Mouse (Mus musculus): ENCODE measurements at regions not wholly inside any gene's neighbourhood (a gene's known extent, or its start where the extent isn't known, plus 50 kb on each side); places are given as distances from the start of the nearest gene placed in this dataset.
A peak's percentile ranks its signal among the peaks of the same experiment; 100 is the strongest.

- no peaks in the 10 kb centered on the region for H3K4me1 ChIP-seq (ENCODE audit: control insufficient read depth, insufficient read depth, low read length)
- H3K4me2 ChIP-seq (ENCODE audit: low read depth, low read length) = no peak overlapping the region
- no peak overlapping the region for H3K27ac ChIP-seq (replicated peaks; ENCODE audit: low read depth, low read length)
- no peaks in the 10 kb centered on the region for H3K27me3 ChIP-seq (replicated peaks; ENCODE audit: control insufficient read depth, insufficient read depth, low read length)
- no peak for DNase-seq (ENCODE audit: low spot score)
- 88% methylated on average over 5 of the region's 5 CpGs for WGBS
- H3K9me3 ChIP-seq (ENCODE audit: control insufficient read depth, low read length) = no peaks in the 10 kb centered on the region
- no peak overlapping the region for H3K4me3 ChIP-seq (ENCODE audit: low read depth, low read length)
- no peak for ATAC-seq (ENCODE audit: low read depth)
- H3K36me3 ChIP-seq (ENCODE audit: control insufficient read depth, insufficient read depth, low read length) = no peaks in the 10 kb centered on the region
- no peak overlapping the region for H3K9ac ChIP-seq (ENCODE audit: low read depth, low read length)
Observed at GRCm38 (mm10) chr2:61470521-61470920, 107.9 kb upstream of the Tank start.

- no peak overlapping the region for H3K27ac ChIP-seq (replicated peaks; ENCODE audit: low read depth, low read length)
- ATAC-seq (ENCODE audit: low read depth) (no peak), DNase-seq (ENCODE audit: low spot score) (no peak)
- H3K36me3 ChIP-seq (ENCODE audit: control insufficient read depth, insufficient read depth, low read length) = no peaks in the 10 kb centered on the region
- H3K9ac ChIP-seq (ENCODE audit: low read depth, low read length) = no peak overlapping the region
- no peaks in the 10 kb centered on the region for H3K4me1 ChIP-seq (ENCODE audit: control insufficient read depth, insufficient read depth, low read length)
- no peaks in the 10 kb centered on the region for H3K9me3 ChIP-seq (ENCODE audit: control insufficient read depth, low read length)
- H3K4me2 ChIP-seq (ENCODE audit: low read depth, low read length) = no peak overlapping the region
- H3K27me3 ChIP-seq (replicated peaks; ENCODE audit: control insufficient read depth, insufficient read depth, low read length) = no peaks in the 10 kb centered on the region
- no peak overlapping the region for H3K4me3 ChIP-seq (ENCODE audit: low read depth, low read length)
Observed at GRCm38 (mm10) chr2:61470064-61470463, 108.3 kb upstream of the Tank start.

- Histone ChIP-seq H3K4me1 (ENCODE audit: control insufficient read depth, insufficient read depth, low read length) (peaks cover 6% of the 10 kb centered on the region; the same call in 1 of the 2 replicates), H3K9me3 (ENCODE audit: control insufficient read depth, low read length) (no peaks in the 10 kb centered on the region), H3K27ac (replicated peaks; ENCODE audit: low read depth, low read length) (no peak overlapping the region), H3K27me3 (replicated peaks; ENCODE audit: control insufficient read depth, insufficient read depth, low read length) (no peaks in the 10 kb centered on the region), H3K4me3 (ENCODE audit: low read depth, low read length) (no peak overlapping the region), H3K36me3 (ENCODE audit: control insufficient read depth, insufficient read depth, low read length) (no peaks in the 10 kb centered on the region), H3K9ac (ENCODE audit: low read depth, low read length) (no peak overlapping the region), H3K4me2 (ENCODE audit: low read depth, low read length) (no peak overlapping the region)
- ATAC-seq (ENCODE audit: low read depth) (no peak), DNase-seq (ENCODE audit: low spot score) (peak; percentile 52)
- 25% methylated on average over 5 of the region's 5 CpGs for WGBS
Observed at GRCm38 (mm10) chr2:61455902-61456301, 122.5 kb upstream of the Tank start.

GRCm38 (mm10) chr2:61454729-61455128 is 123.7 kb upstream of the Tank start:
- Histone ChIP-seq H3K9me3 (ENCODE audit: control insufficient read depth, low read length) (no peaks in the 10 kb centered on the region), H3K4me3 (ENCODE audit: low read depth, low read length) (no peak overlapping the region), H3K9ac (ENCODE audit: low read depth, low read length) (no peak overlapping the region), H3K27ac (replicated peaks; ENCODE audit: low read depth, low read length) (no peak overlapping the region), H3K27me3 (replicated peaks; ENCODE audit: control insufficient read depth, insufficient read depth, low read length) (no peaks in the 10 kb centered on the region), H3K36me3 (ENCODE audit: control insufficient read depth, insufficient read depth, low read length) (no peaks in the 10 kb centered on the region), H3K4me1 (ENCODE audit: control insufficient read depth, insufficient read depth, low read length) (peaks cover 6% of the 10 kb centered on the region; the same call in 1 of the 2 replicates), H3K4me2 (ENCODE audit: low read depth, low read length) (peak overlapping the region; percentile 8; the same call in 1 of the 2 replicates)
- DNase-seq (ENCODE audit: low spot score) (no peak), ATAC-seq (ENCODE audit: low read depth) (peak; percentile 38; the same call in 1 of the 2 replicates)
- WGBS = 19% methylated on average over 9 of the region's 9 CpGs

- peak; percentile 74 for ATAC-seq (ENCODE audit: low read depth)
- Histone ChIP-seq H3K27ac (replicated peaks; ENCODE audit: low read depth, low read length) (peak overlapping the region; percentile 74), H3K4me2 (ENCODE audit: low read depth, low read length) (peak overlapping the region; percentile 57), H3K36me3 (ENCODE audit: control insufficient read depth, insufficient read depth, low read length) (no peaks in the 10 kb centered on the region), H3K4me1 (ENCODE audit: control insufficient read depth, insufficient read depth, low read length) (peaks cover 6% of the 10 kb centered on the region; the same call in 1 of the 2 replicates), H3K9me3 (ENCODE audit: control insufficient read depth, low read length) (no peaks in the 10 kb centered on the region), H3K9ac (ENCODE audit: low read depth, low read length) (peak overlapping the region; percentile 26; the same call in 1 of the 2 replicates), H3K27me3 (replicated peaks; ENCODE audit: control insufficient read depth, insufficient read depth, low read length) (no peaks in the 10 kb centered on the region), H3K4me3 (ENCODE audit: low read depth, low read length) (peak overlapping the region; percentile 38)
- WGBS = 1% methylated on average over 12 of the region's 12 CpGs
- DNase-seq (ENCODE audit: low spot score) = peak; percentile 96
Observed at GRCm38 (mm10) chr2:61454311-61454728, 124.1 kb upstream of the Tank start.

GRCm38 (mm10) chr2:61453490-61454281 is 124.7 kb upstream of the Tank start:
- ATAC-seq (ENCODE audit: low read depth) = peak; percentile 84
- H3K4me1 ChIP-seq (ENCODE audit: control insufficient read depth, insufficient read depth, low read length) = peaks cover 6% of the 10 kb centered on the region; the same call in 1 of the 2 replicates
- H3K36me3 ChIP-seq (ENCODE audit: control insufficient read depth, insufficient read depth, low read length) = no peaks in the 10 kb centered on the region
- peak overlapping the region; percentile 74 for H3K27ac ChIP-seq (replicated peaks; ENCODE audit: low read depth, low read length)
- WGBS = 19% methylated on average over 14 of the region's 14 CpGs
- peak overlapping the region; percentile 57 for H3K4me2 ChIP-seq (ENCODE audit: low read depth, low read length)
- no peaks in the 10 kb centered on the region for H3K9me3 ChIP-seq (ENCODE audit: control insufficient read depth, low read length)
- DNase-seq (ENCODE audit: low spot score) = peak; percentile 89
- H3K4me3 ChIP-seq (ENCODE audit: low read depth, low read length) = peak overlapping the region; percentile 38
- H3K9ac ChIP-seq (ENCODE audit: low read depth, low read length) = peak overlapping the region; percentile 26; the same call in 1 of the 2 replicates
- H3K27me3 ChIP-seq (replicated peaks; ENCODE audit: control insufficient read depth, insufficient read depth, low read length) = no peaks in the 10 kb centered on the region

GRCm38 (mm10) chr2:61452581-61452980 is 125.8 kb upstream of the Tank start:
- no peak overlapping the region for H3K9ac ChIP-seq (ENCODE audit: low read depth, low read length)
- H3K4me3 ChIP-seq (ENCODE audit: low read depth, low read length) = no peak overlapping the region
- ATAC-seq (ENCODE audit: low read depth) = no peak
- H3K4me2 ChIP-seq (ENCODE audit: low read depth, low read length) = no peak overlapping the region
- no peaks in the 10 kb centered on the region for H3K36me3 ChIP-seq (ENCODE audit: control insufficient read depth, insufficient read depth, low read length)
- DNase-seq (ENCODE audit: low spot score) = peak; percentile 15
- no peak overlapping the region for H3K27ac ChIP-seq (replicated peaks; ENCODE audit: low read depth, low read length)
- 53% methylated on average over 1 of the region's 1 CpGs for WGBS
- no peaks in the 10 kb centered on the region for H3K27me3 ChIP-seq (replicated peaks; ENCODE audit: control insufficient read depth, insufficient read depth, low read length)
- H3K9me3 ChIP-seq (ENCODE audit: control insufficient read depth, low read length) = no peaks in the 10 kb centered on the region
- peaks cover 6% of the 10 kb centered on the region; the same call in 1 of the 2 replicates for H3K4me1 ChIP-seq (ENCODE audit: control insufficient read depth, insufficient read depth, low read length)

GRCm38 (mm10) chr2:61450731-61451130 is 127.7 kb upstream of the Tank start:
- Histone ChIP-seq H3K4me1 (ENCODE audit: control insufficient read depth, insufficient read depth, low read length) (peaks cover 6% of the 10 kb centered on the region; the same call in 1 of the 2 replicates), H3K27me3 (replicated peaks; ENCODE audit: control insufficient read depth, insufficient read depth, low read length) (no peaks in the 10 kb centered on the region), H3K4me2 (ENCODE audit: low read depth, low read length) (no peak overlapping the region), H3K27ac (replicated peaks; ENCODE audit: low read depth, low read length) (no peak overlapping the region), H3K9me3 (ENCODE audit: control insufficient read depth, low read length) (no peaks in the 10 kb centered on the region), H3K9ac (ENCODE audit: low read depth, low read length) (no peak overlapping the region), H3K36me3 (ENCODE audit: control insufficient read depth, insufficient read depth, low read length) (no peaks in the 10 kb centered on the region), H3K4me3 (ENCODE audit: low read depth, low read length) (no peak overlapping the region)
- no peak for ATAC-seq (ENCODE audit: low read depth)
- 83% methylated on average over 3 of the region's 3 CpGs for WGBS
- no peak for DNase-seq (ENCODE audit: low spot score)

- H3K27me3 ChIP-seq (replicated peaks; ENCODE audit: control insufficient read depth, insufficient read depth, low read length) = no peaks in the 10 kb centered on the region
- ATAC-seq (ENCODE audit: low read depth) (no peak), DNase-seq (ENCODE audit: low spot score) (no peak)
- no peaks in the 10 kb centered on the region for H3K9me3 ChIP-seq (ENCODE audit: control insufficient read depth, low read length)
- no peaks in the 10 kb centered on the region for H3K4me1 ChIP-seq (ENCODE audit: control insufficient read depth, insufficient read depth, low read length)
- H3K36me3 ChIP-seq (ENCODE audit: control insufficient read depth, insufficient read depth, low read length) = no peaks in the 10 kb centered on the region
- WGBS = 85% methylated on average over 3 of the region's 3 CpGs
- H3K4me2 ChIP-seq (ENCODE audit: low read depth, low read length) = no peak overlapping the region
- H3K9ac ChIP-seq (ENCODE audit: low read depth, low read length) = no peak overlapping the region
- H3K4me3 ChIP-seq (ENCODE audit: low read depth, low read length) = no peak overlapping the region
- H3K27ac ChIP-seq (replicated peaks; ENCODE audit: low read depth, low read length) = no peak overlapping the region
Observed at GRCm38 (mm10) chr2:61436591-61436990, 141.8 kb upstream of the Tank start.

All from embryonic facial prominence, embryonic 14.5 days (tissue).